Mouse (Mus musculus) megakaryocyte, embryonic 14.5 days (primary cell): ENCODE measurements around the gene Zfp365. TPM values are rescaled to one million over a fixed set of nuclear protein-coding genes. Genes with fewer than 3 reads are reported as not detected.

Experiments used
- H3K27me3 ChIP-seq: replicated peaks from 2 replicates; pipeline ENCODE3; 2012; ENCODE audit warnings: inconsistent platforms
- H3K36me3 ChIP-seq: replicated peaks from 2 replicates; pipeline ENCODE3; 2012; ENCODE audit warnings: low read length, inconsistent platforms, mixed read lengths
- H3K4me1 ChIP-seq: 2 replicates; pipeline ENCODE4 v1.6.1; 2012; ENCODE audit warnings: inconsistent platforms
- H3K4me3 ChIP-seq: replicated peaks from 2 replicates; pipeline ENCODE3; 2012; ENCODE audit warnings: moderate library complexity, mild to moderate bottlenecking, inconsistent platforms
- H3K9me3 ChIP-seq: 2 replicates; pipeline ENCODE4 v1.6.1; 2012; ENCODE audit warnings: inconsistent platforms
- FLI1 ChIP-seq: IDR thresholded peaks from 2 replicates; pipeline ENCODE4 v1.6.1; 2012; ENCODE audit warnings: low read length, inconsistent platforms, mixed read lengths
- GATA1 ChIP-seq: IDR thresholded peaks from 3 replicates; pipeline ENCODE4 v1.6.1; 2012; ENCODE audit warnings: mixed read lengths, low read length, inconsistent platforms, borderline replicate concordance
- polyA plus RNA-seq: library from polyadenylated mRNA; stranded (reverse); fragments of >175 nt; gene quantifications from 2 replicates; pipeline ENCODE4 v1.2.3, GENCODE M21; 2012; ENCODE audit warnings: low replicate concordance; ENCODE audit not compliant: insufficient read depth

Gene Zfp365
- polyA plus RNA-seq, 1 experiment, result 0.04 TPM

GRCm38 (mm10) chr10:67856791-67857560 is 55.5 kb downstream of the Zfp365 start:
- no peak overlapping the region for H3K4me3 ChIP-seq
- TF ChIP-seq GATA1 (no peak), FLI1 (no peak)
- H3K36me3 ChIP-seq, result no peaks in the 10 kb centered on the region
- no peaks in the 10 kb centered on the region for H3K9me3 ChIP-seq
- 0 out of 2 replicates have a peak, but pooled peaks cover 4% of the 10 kb centered on the region for H3K4me1 ChIP-seq
- peaks cover 6% of the 10 kb centered on the region for H3K27me3 ChIP-seq

GRCm38 (mm10) chr10:67855760-67856159 is 56.7 kb downstream of the Zfp365 start:
- H3K4me3 ChIP-seq, result no peak overlapping the region
- no peak for TF ChIP-seq FLI1
- no peak for TF ChIP-seq GATA1
- H3K4me1 ChIP-seq, result no peaks in the 10 kb centered on the region
- peaks cover 6% of the 10 kb centered on the region for H3K27me3 ChIP-seq
- H3K9me3 ChIP-seq, result no peaks in the 10 kb centered on the region
- H3K36me3 ChIP-seq, result no peaks in the 10 kb centered on the region

GRCm38 (mm10) chr10:67852411-67852810 is 60.1 kb downstream of the Zfp365 start:
- peaks cover 5% of the 10 kb centered on the region for H3K27me3 ChIP-seq
- no peaks in the 10 kb centered on the region for H3K4me1 ChIP-seq
- H3K4me3 ChIP-seq, result no peak overlapping the region
- no peaks in the 10 kb centered on the region for H3K9me3 ChIP-seq
- no peaks in the 10 kb centered on the region for H3K36me3 ChIP-seq
- TF ChIP-seq FLI1 (no peak), GATA1 (no peak)

GRCm38 (mm10) chr10:67851079-67851478 is 61.4 kb downstream of the Zfp365 start:
- TF ChIP-seq GATA1 (no peak), FLI1 (no peak)
- Histone ChIP-seq H3K4me3 (no peak overlapping the region), H3K36me3 (no peaks in the 10 kb centered on the region), H3K9me3 (0 out of 2 replicates have a peak, but pooled peaks cover under 1% of the 10 kb centered on the region), H3K27me3 (peaks cover 2% of the 10 kb centered on the region), H3K4me1 (no peaks in the 10 kb centered on the region)

GRCm38 (mm10) chr10:67846016-67846650 is 66.3 kb downstream of the Zfp365 start:
- no peaks in the 10 kb centered on the region for H3K4me1 ChIP-seq
- H3K9me3 ChIP-seq, result 0 out of 2 replicates have a peak, but pooled peaks cover 3% of the 10 kb centered on the region
- TF ChIP-seq GATA1 (no peak), FLI1 (no peak)
- no peaks in the 10 kb centered on the region for H3K27me3 ChIP-seq
- H3K36me3 ChIP-seq, result no peaks in the 10 kb centered on the region
- no peak overlapping the region for H3K4me3 ChIP-seq

- Histone ChIP-seq H3K4me3 (no peak overlapping the region), H3K9me3 (0 out of 2 replicates have a peak, but pooled peaks cover 6% of the 10 kb centered on the region), H3K36me3 (no peaks in the 10 kb centered on the region), H3K27me3 (no peaks in the 10 kb centered on the region), H3K4me1 (no peaks in the 10 kb centered on the region)
- TF ChIP-seq GATA1 (no peak), FLI1 (no peak)
These were observed 70.9 kb downstream of the Zfp365 start for GRCm38 (mm10) chr10:67841596-67841995.

- Histone ChIP-seq H3K4me3 (no peak overlapping the region), H3K36me3 (no peaks in the 10 kb centered on the region), H3K4me1 (no peaks in the 10 kb centered on the region), H3K27me3 (no peaks in the 10 kb centered on the region), H3K9me3 (0 out of 2 replicates have a peak, but pooled peaks cover 8% of the 10 kb centered on the region)
- TF ChIP-seq GATA1 (no peak), FLI1 (no peak)
These were observed 71.7 kb downstream of the Zfp365 start for GRCm38 (mm10) chr10:67840735-67841134.

GRCm38 (mm10) chr10:67839156-67839555 is 73.3 kb downstream of the Zfp365 start:
- Histone ChIP-seq H3K36me3 (no peaks in the 10 kb centered on the region), H3K27me3 (no peaks in the 10 kb centered on the region), H3K9me3 (0 out of 2 replicates have a peak, but pooled peaks cover 15% of the 10 kb centered on the region), H3K4me3 (no peak overlapping the region), H3K4me1 (no peaks in the 10 kb centered on the region)
- no peak for TF ChIP-seq FLI1
- TF ChIP-seq GATA1, result no peak

GRCm38 (mm10) chr10:67836426-67836825 is 76.0 kb downstream of the Zfp365 start:
- Histone ChIP-seq H3K4me3 (no peak overlapping the region), H3K36me3 (no peaks in the 10 kb centered on the region), H3K4me1 (no peaks in the 10 kb centered on the region), H3K27me3 (no peaks in the 10 kb centered on the region), H3K9me3 (0 out of 2 replicates have a peak, but pooled peaks cover 19% of the 10 kb centered on the region)
- TF ChIP-seq GATA1 (no peak), FLI1 (no peak)

Other genes starting within 250 kb of the Zfp365 start
- not detected in 2 replicates for gene Rtkn2, start 66.9 kb upstream of the Zfp365 start, polyA plus RNA-seq